Mouse (Mus musculus): Measurements from ENCODE around the gene Pbrm1.

Gene Pbrm1

GRCm38 (mm10) chr14:31018860-31019291 lies at the start of gene Pbrm1, which contains the start of gene Gnl3:
TSS of gene Pbrm1 (plus strand) at chr14:31019138.
TSS of gene Gnl3 (minus strand) at chr14:31019152.
- DNase-seq (ENCODE audit: low spot score in 2 of 2): peak; percentile 96 to 98

- peak; percentile 77 to 79 for DNase-seq (ENCODE audit: low spot score in 2 of 2)
Observed at GRCm38 (mm10) chr14:30974204-30974603, 44.7 kb upstream of the Pbrm1 start.

DNA sequence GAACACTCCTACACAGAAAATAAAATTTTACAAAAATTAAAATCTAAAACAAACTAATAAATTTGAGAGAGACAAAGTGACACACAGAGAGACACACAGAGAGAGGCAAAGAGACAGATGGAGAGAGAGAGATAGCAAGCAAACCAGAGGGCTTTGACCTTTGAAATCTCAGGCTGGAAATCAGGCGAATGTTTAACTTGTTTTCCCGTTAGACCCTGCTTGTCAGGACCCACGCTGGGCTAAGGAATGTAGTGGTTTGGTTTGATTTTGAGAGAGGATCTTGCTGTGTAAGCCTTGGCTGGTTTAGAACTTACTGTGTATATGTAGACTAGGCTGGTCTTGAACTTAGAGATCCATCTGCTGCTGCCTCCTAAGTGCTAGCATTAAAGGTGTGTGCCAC lies 42.7 kb upstream of the Pbrm1 start:
- no peak for DNase-seq (ENCODE audit: low spot score in 2 of 2)

DNA sequence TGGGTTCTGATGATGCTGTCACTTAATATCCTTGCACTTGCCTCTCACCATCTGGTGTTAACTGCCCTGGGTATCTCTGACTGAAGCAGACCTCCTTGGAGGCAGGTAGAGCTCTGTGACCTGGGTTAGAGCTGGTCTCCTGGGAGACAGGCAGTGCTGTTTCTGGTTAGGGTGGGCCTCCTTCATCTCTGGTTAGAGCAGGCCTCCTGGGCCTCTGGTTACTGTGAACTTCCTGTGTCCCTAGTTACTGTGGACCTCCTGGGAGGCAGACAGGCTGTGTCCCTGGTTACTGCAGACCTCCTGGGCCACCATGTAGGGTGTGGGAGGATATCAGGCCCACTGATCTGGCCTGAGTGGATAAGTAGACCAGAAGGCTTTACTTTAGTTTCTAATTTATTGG lies 22.5 kb upstream of the Pbrm1 start:
- DNase-seq (ENCODE audit: low spot score in 2 of 2): no peak

DNA sequence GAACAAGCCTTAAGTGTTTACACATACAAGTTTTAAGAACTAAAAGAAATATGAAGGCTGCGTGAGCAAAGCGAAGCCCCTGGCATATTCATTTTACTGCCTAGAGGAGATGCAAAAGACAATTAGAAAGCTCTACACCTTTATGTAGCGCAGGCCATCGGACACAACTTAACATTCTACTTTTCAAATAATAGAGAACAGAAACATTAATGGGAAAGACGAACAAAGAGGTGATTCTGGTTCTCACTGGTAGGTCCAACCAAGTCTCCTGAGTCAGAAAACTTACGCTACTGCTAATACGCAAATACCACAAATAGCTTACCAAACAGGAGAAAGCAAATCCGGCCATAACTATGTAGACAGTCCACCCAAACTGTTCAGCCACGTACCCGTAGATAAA lies 18.6 kb upstream of the Pbrm1 start:
- DNase-seq (ENCODE audit: low spot score in 2 of 2): no peak

GRCm38 (mm10) chr14:31000816-31001306 lies 18.1 kb upstream of the Pbrm1 start:
- DNase-seq (ENCODE audit: low spot score in 2 of 2): peak in 1 of 2 experiments; percentile 12

DNA sequence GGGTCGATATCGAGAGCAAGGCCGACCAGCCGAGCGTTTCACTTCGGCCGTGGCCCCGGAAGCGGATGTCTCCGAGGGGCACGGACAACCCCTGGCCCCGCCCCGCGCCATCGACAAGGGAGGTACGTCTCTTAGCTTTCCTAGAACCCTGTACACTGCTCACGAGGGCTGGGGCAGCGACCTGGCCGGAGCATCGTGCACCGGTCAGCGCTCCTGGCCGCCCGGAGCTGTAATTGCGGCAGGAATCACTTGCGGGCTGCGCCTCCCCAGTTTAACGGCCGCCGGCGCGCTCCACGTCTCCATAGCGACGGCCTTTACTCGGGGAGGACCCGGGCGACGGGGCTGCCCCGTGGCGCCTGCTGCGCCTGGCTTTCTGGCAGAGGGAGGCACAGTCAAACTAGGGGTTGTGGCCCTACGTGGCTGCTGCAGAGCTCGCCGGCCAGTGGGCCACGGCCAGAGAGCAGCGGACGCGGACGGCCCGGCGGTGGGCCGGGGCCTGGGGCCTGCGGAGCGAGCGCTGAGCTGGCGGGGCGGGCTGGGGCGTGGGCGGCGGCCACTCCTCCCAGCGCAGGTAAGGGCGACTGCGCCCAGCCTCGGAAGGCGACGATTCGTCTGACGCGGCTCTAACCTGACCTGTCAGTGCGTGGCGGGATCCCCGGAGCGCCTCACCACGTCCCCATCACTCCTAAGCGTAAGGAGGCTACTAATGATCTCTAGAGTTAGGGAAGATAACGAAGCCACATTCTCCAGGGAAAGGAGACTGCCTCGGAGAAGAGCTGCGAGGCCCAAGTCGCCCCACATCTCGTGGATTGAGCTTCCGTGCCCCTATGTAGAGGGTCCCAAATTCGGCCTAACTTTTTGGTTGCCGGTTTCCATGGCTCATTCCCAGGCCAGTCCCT lies 17.4 kb upstream of the Pbrm1 start, which contains the start of the genes Glt8d1 and Spcs1:
Glt8d1 (plus strand) TSS at position 94 of the 899 bp plus-strand sequence.
Spcs1 (minus strand) TSS at position 366 of the 899 bp plus-strand sequence.
- DNase-seq (ENCODE audit: low spot score in 2 of 2): peak; percentile 82 to 92

- no peak for DNase-seq (ENCODE audit: low spot score in 2 of 2)
Observed at GRCm38 (mm10) chr14:31004527-31004926, 14.4 kb upstream of the Pbrm1 start.

DNA sequence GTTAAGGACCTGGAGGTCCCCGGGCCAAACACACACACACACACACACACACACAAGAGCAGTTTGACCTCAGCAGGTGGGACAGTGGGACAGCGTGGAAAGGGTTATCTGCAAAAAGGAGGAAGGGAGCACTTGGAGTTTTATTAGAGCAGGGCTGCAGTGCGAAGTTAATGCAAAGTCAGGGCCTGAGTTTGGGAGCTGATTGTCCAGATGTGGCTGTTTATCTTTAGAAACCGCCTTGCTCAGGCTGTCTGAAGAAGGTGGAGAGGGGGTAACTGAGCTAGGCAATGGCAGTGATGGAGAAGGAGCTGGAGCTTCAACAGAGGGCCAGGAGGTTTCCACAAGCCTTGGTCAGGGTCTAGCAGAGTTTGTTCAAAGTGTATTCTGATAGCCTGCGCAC lies 12.2 kb upstream of the Pbrm1 start:
- no peak for DNase-seq (ENCODE audit: low spot score in 2 of 2)

- DNase-seq (ENCODE audit: low spot score in 2 of 2): no peak
Observed at GRCm38 (mm10) chr14:31011588-31011987, 7.3 kb upstream of the Pbrm1 start.

- DNase-seq (ENCODE audit: low spot score in 2 of 2): no peak
Observed at GRCm38 (mm10) chr14:31013928-31014327, 5.0 kb upstream of the Pbrm1 start.

DNA sequence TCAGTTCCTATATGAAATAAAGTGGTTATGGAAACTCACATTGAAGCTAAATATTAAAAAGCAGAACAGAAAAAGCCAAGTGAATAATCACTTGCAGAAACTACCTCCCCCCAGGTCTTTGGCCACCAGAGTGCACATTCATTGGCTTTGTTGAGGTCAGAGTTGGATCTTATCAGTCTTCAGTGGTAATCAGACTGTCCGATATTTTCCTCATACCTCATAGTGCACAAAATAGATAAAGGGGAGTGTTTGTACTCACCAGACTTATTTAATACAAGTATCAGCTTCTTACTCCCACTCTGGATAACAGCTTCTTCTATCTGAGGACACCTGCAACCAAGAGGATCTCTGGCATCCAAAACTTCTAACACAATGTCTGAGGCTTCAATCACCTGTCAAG lies 2.9 kb upstream of the Pbrm1 start:
- DNase-seq (ENCODE audit: low spot score in 2 of 2): no peak

DNA sequence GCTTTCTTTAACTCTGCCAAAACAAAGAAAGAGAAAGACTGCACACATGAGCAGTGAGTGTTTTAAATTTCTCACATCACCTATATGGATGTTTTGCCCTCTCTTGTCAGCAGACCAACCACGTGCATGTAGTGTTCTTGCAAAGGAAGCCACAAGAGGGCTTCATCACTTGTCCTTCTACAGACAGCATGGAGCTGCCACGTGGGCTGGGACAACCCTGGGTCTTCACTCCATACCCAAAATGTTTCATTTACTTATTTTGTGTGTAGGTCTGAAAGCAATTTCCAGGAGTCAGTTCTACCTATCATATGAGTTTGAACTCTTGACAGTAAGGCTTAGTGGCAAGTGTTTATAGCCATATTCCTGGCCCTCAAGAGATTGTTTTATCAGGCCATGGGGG lies 1.1 kb upstream of the Pbrm1 start:
- no peak for DNase-seq (ENCODE audit: low spot score in 2 of 2)

DNA sequence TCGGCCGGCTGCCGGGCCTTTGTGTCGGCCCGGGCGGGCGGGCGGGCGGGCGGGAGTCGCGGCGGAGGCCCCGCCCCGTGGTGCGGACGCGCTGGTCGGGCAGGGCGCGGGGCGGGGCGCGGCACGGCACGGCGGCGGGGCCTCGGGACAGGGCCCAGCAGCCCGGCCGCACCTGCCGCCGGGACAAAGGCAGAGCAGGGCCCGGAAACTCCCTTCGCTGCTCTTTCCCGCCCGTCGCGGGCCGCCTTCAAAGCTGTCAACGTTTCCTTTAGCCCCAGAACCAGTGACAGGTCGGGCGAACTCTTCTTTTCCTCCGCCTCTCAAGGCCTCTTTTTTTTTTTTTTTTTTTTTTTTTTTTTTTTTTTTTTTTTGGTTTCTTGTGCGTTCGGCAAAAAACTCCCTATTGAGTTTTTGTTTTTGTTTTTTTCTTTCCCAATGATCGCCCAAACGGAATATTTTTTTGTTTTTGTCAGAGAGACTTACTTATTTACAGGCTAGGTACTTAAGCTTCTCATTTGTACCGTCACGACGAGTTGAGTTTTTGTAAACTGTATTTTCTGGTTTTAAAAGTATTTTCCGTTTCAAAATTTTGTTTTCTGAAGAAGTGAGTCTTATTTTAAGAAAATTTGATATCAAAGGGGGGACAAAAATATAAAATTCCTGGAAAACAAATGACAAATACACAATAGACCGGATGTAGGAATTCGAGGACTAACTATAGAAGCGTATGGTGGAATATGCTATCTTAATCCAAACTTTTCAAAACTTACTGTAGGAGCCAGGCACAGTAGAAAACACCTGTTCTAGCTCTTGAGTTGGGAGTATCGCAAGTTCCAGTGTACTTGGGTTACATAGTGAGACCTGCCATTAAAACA lies 630 bp downstream of the Pbrm1 start:
- DNase-seq (ENCODE audit: low spot score in 2 of 2): peak in 1 of 2 experiments; percentile 33

- no peak for DNase-seq (ENCODE audit: low spot score in 2 of 2)
Observed at GRCm38 (mm10) chr14:31022579-31022978, 3.6 kb downstream of the Pbrm1 start.

GRCm38 (mm10) chr14:31025785-31026184 lies 6.8 kb downstream of the Pbrm1 start:
- DNase-seq (ENCODE audit: low spot score in 2 of 2): no peak

- no peak for DNase-seq (ENCODE audit: low spot score in 2 of 2)
Observed at GRCm38 (mm10) chr14:31045296-31045695, 26.4 kb downstream of the Pbrm1 start.

GRCm38 (mm10) chr14:31045817-31046216 lies 26.9 kb downstream of the Pbrm1 start:
- no peak for DNase-seq (ENCODE audit: low spot score in 2 of 2)

DNA sequence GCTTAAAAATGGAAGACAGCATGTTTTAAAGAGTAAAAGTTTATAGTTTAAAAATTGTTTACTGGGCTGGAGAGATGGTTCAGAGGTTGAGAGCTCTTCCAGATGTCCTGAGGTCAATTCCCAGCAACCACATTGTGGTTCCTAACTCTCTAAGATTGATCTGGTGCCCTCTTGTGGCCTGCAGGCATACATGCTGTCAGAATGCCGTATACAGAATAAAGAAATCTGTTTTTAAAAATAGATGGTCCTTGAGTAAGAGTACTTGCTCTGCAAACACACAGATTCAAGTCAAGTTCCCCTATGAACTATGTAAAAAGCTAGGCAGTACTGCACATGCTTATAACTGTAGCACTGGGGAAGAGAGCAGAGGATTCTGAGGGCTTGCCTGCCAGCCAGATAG lies 43.3 kb downstream of the Pbrm1 start:
- DNase-seq (ENCODE audit: low spot score in 2 of 2): no peak

GRCm38 (mm10) chr14:31069086-31069733 lies 50.3 kb downstream of the Pbrm1 start:
- DNase-seq (ENCODE audit: low spot score in 2 of 2): no peak

DNA sequence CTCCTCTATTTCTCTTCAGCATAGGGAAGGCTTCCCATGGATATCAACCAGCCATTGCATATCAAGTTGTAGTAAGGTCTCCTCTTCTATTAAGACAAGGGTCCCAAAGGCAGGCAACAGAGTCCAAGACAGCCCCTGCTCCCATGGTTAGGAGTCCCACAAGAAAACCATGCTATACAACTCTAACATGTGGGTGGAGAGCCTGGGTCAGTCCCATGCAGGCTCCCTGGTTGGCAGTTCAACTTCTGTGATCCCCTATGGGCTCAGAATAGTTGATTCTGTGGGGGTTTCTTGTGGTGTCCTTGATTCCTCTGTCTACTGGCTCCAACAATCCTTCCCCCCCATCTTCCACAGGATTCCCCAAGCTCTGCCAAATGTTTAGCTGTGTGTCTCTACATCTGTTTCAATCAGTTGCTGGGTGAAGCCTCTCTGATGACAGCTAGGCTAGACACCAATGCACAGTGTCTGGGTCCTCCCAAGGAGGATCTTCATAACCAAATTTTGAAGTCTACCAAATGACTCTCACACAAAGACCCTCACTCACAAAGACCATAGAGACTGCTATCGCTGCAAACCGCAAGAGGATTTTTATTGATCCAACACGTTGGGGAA lies 59.8 kb downstream of the Pbrm1 start:
- DNase-seq (ENCODE audit: low spot score in 2 of 2): no peak

Measured in right cerebral cortex, adult 2 months (tissue).